Mouse (Mus musculus): Measurements from ENCODE around the gene Zfyve26. TPM values are rescaled to one million over a fixed set of nuclear protein-coding genes. Genes with fewer than 3 reads are reported as not detected.

Gene Zfyve26
- 4.6 and 9.0 TPM in 2 replicates for polyA plus RNA-seq (2012)

DNA sequence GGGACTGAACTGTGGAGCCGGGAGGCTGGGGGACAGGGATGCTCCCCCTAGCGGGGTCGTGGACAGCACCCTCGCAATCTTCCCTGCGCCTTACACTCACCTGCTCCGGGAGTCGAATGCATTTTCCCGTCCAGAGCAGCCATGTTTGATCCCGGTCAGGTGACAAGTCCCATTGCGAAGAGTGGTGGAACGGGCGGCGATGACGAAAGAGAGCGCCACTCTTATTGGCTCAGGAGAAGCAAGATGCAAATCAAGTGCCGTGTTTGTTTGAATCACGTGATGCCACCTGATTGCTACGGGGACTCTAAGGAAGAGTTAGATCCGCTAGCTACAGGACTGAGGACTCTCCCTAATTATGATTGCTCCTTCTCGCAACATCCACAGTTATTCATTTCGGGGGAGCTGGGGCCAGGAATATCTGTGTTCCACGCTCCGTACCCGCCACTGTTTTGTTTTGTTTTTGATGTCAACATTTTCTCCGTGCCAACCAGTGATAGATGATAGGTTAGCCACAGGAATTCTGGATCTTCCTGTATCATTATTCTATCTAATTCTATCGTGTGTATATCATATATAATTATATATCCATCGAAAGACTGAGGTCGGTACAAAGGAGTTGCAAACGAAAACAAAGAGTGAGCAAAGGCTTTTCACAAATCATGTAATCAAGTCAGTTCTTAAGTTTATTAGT is at the start of gene Zfyve26:
Gene Zfyve26, minus strand, starts transcription at position 179 of the 691 bp plus-strand sequence.
- no peak for TF ChIP-seq GATA1 (IDR thresholded peaks at IDR 0.05; ENCODE audit: low read length)

DNA sequence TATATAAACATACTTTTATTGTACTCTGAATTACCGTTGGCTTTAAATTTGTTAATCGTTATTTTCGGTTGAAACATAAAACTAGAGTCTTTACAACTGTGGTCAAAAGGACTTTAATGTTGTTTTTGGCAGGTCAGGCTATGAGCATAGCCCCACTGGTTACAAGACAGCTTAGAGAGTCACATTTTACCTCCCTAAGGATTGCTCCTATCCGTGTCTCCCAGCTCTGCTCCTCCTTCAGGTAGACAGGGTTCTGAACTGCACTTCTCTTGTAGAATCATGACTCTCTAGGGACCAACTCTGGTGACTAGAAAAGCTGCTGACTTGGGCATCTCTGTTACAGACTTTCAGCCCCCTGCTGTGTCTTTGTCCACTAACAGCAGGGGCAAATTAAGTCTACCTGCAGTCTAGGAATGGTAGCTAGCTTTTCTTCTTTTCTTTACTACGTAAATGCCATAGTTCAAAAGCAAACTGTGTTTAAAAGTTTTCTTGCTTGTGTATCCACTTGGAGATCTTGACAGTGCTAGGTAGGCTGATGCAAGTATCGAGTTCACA is 45.3 kb upstream of the Zfyve26 start:
- no peak for TF ChIP-seq GATA1 (IDR thresholded peaks at IDR 0.05; ENCODE audit: low read length)

DNA sequence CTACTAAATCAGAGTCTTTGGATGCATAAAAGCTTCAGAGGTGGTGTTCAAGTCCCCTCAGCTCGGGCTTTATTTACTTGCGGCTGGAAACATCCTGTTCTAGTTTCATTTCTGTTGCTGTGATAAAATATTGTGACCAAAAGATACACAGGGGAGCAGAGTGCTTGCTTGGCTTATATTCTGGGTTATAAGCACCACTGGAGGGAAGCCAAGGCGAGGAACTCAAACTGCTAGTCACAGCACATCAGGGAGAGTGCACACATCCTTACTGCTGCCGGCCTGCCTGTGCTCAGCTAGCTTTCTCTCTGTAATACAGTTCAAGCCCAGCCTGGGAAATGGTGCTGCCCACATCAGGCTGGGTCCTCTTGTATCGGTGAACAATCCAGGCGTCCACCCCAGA is 44.4 kb upstream of the Zfyve26 start:
- no peak for TF ChIP-seq GATA1 (IDR thresholded peaks at IDR 0.05; ENCODE audit: low read length)

DNA sequence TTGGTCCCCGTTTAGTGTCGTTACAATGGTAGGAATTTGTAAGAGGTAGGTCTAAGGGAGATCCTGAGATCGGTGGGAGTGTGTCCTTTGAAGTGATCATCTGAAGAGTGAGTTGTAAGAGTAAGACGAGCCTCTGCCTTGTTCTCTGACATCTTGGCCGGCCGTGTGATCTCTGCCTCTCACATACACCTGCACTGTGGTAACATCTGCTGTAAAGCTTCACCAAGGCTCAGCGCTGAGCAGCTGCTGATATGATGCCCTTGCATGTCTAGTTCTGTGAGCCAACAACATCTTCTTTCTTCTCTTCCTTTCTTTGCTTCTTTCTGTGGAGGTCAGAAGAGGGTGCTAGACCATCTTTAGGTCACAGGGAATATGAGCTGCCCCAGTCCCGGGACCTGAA is 42.7 kb upstream of the Zfyve26 start:
- no peak for TF ChIP-seq GATA1 (IDR thresholded peaks at IDR 0.05; ENCODE audit: low read length)

DNA sequence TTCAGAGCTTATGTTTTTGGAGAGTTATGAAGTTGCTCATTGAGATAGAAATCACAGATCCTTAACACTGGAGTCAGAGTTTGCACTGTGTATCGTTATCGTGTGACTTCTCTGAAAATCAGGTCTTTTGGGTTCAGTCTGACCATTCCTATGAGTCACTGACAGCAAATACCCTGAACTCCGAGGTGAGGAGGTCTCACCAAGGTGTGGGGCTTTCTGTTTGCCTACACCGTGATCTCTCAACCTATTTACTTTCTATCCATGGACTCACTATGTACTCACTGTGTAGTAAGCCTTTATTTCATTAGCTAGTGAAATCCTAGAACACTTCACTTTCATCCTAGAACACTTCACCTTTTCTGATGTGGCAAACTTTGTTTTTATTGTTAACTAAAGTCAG is 35.6 kb upstream of the Zfyve26 start:
- no peak for TF ChIP-seq GATA1 (IDR thresholded peaks at IDR 0.05; ENCODE audit: low read length)

DNA sequence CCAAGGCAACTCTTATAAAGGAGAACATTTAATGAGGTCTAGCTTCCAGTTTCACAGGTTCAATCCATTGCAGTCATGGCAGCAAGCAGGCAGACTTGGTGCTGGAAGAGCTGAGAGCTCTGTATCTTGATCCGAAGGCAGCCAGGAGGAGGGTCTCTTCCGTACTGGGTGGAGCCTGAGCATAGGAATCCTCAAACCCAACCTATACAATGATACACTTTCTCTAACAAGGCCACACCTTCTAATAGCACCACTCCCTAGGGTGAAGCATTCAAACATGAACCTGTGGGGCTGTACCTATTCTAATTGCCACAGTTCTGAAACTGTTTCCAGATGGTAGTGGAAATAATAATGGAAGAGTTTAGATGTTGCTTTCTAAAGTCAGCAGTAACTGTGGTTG is 34.5 kb upstream of the Zfyve26 start:
- TF ChIP-seq GATA1 (IDR thresholded peaks at IDR 0.05; ENCODE audit: low read length): no peak

DNA sequence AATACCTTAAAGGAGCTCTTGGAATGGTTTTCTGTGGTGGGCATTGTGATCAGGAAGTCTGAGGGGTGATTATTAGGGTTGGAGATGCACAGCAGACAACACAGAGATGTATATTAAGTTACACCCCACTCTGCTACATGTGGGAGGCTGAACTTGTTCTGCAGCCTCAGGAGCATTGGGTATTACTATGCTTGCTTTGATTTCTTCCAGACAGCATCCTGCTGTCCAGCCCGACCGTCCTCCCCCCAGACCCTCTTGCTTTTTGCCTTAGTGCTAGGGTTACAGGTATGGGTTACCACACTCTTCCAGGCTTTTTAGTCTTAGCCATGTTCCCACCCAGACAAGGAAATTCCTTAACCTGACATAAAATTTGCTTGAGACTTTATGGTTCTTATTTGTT is 31.8 kb upstream of the Zfyve26 start:
- TF ChIP-seq GATA1 (IDR thresholded peaks at IDR 0.05; ENCODE audit: low read length): no peak

DNA sequence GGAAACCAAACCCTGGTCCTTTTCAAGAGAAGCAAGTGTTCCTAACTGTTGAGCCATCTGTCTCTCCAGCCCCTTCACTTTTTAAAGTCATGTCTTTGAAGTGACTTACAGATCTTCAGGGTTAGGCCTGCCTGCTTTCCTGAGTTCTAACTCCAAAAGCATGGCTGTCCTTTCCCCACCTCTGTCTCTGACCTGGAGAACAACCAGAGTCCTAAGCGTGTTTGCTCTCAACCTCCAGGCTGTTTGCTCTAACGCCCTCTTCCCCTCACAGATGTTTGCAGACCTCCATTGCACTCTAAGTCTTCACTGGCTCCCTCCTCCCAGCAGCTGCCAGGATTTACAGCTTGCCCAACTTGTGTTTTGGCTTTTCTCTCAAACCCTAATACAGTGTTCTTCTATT is 30.6 kb upstream of the Zfyve26 start:
- no peak for TF ChIP-seq GATA1 (IDR thresholded peaks at IDR 0.05; ENCODE audit: low read length)

DNA sequence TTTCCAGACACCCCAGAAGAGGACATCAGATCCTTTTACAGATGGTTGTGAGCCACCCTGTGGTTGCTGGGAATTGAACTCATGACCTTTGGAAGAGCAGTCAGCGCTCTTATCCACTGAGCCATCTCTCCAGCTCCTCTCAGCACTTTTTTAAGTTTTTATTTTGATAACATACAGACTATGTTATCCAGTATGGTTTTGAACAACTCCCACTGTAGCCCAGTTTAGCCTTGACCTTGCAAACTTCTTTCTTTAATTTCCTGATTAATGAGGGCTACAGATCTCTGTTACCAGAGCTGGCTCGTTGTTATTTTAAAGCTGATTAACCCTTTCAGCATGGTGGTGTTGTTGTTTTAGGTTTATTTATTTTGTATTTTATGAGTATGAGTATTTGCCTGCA is 30.1 kb upstream of the Zfyve26 start:
- TF ChIP-seq GATA1 (IDR thresholded peaks at IDR 0.05; ENCODE audit: low read length): no peak

DNA sequence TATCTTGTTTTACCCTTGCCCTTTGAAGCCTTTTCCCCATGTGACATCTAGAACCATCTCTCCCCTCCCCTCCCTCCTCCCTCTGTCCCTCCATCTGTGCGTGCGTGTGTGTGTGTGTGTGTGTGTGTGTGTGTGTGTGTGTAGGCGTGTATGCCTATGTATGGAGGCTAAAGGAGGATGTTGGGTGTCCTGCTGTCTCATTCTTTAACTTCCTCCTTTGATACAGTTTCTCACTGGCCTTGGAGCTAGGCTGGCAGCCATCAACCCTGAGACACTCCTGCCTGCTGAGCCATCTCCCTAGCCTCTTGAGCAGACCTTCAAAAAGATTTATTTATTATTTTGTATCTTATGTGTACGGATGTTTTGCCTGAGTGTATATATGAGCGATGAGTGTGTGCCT is 24.8 kb upstream of the Zfyve26 start:
- TF ChIP-seq GATA1 (IDR thresholded peaks at IDR 0.05; ENCODE audit: low read length): no peak

DNA sequence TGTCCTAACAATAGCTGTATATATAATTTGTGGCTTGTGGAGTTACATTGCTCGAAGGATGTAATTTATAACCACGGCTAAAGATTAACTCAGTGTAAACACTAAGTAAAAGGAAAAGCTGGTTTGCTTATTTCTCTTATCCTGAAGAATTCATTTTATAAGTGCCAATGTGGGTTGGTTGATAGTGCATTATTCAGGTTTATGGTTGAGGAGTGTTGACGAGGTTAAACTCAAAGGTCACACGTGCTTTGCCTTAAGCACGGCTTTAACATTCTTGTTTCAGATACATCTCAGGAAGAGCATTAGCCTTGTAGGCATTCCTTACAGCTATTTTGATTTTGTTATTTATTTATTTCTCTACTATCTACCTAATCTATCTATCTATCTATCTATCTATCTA is 21.2 kb upstream of the Zfyve26 start:
- no peak for TF ChIP-seq GATA1 (IDR thresholded peaks at IDR 0.05; ENCODE audit: low read length)

DNA sequence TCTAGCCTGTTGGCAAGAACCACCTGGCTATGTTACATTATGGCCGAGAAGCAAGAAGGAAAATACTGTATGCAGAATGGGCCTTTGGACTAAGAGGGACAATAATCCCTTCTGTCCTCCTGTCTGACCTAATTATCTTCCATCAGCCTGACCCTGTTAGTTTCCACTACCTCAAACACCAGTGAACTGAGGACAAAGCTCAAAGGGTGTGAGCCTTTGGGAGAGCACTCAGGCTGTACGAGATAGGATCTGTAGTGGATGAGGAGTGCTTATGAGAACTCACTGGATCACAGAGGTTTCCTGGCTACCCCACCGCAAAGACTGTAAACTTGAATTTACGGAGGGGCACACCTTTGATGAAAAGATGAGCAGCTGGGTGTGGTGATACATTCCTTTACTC is 17.6 kb upstream of the Zfyve26 start:
- no peak for TF ChIP-seq GATA1 (IDR thresholded peaks at IDR 0.05; ENCODE audit: low read length)

DNA sequence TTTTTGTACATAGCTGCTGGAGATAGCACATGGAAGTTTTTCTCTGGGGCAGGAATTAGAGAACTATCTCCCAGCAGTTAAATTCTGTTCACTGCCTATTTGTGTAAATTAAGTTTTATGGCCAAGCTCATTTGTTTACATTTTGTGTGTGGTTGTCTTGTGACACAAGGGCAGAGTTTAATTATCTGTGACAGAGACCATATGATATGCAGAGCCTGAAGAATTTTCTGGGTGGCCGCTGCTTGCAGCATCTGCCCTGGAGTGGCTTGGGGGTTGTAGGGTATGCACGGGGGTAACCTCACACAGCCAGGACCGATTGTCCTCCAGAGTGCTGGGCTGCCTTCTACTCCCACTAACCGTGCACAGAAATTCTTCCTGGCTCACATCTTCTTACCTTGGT is 9.9 kb upstream of the Zfyve26 start:
- TF ChIP-seq GATA1 (IDR thresholded peaks at IDR 0.05; ENCODE audit: low read length): no peak

DNA sequence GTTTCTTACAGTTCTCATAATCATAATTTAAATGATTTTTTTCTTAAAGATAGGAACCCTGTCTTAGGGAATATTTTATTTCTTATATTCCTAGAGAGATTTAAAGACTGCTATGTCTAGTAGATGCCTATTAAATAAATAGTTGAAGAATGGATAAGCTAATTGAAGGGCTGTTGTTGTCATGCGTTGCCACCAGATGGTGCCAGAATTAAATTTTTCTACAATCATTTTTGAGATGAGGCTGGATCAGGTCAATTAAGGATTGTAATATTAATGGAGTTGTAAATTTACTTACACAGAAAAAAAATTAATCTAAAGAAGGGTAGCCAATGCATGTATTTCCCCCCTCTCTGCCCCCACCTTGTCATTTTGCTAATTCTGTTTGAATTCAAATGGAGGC is 9.0 kb upstream of the Zfyve26 start:
- TF ChIP-seq GATA1 (IDR thresholded peaks at IDR 0.05; ENCODE audit: low read length): no peak

DNA sequence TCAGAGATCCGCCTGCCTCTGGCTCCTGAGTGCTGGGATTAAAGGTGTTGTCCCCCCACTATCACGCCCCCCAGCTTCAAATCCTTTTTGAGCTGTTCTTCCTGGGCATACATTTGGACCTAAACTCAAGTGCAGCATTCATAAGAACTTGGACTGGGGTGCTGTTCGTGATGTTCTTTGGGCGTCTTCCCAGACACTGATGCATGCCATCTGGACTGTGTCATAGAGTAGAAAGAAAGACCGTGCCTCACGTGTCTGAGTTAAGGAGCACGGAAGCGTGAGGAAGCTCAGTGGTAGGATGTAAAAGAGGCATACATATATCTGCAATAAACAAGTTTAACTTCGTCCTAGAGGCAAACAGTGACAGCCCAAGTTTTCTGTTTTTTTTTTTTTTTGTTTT is 5.7 kb upstream of the Zfyve26 start:
- TF ChIP-seq GATA1 (IDR thresholded peaks at IDR 0.05; ENCODE audit: low read length): no peak

DNA sequence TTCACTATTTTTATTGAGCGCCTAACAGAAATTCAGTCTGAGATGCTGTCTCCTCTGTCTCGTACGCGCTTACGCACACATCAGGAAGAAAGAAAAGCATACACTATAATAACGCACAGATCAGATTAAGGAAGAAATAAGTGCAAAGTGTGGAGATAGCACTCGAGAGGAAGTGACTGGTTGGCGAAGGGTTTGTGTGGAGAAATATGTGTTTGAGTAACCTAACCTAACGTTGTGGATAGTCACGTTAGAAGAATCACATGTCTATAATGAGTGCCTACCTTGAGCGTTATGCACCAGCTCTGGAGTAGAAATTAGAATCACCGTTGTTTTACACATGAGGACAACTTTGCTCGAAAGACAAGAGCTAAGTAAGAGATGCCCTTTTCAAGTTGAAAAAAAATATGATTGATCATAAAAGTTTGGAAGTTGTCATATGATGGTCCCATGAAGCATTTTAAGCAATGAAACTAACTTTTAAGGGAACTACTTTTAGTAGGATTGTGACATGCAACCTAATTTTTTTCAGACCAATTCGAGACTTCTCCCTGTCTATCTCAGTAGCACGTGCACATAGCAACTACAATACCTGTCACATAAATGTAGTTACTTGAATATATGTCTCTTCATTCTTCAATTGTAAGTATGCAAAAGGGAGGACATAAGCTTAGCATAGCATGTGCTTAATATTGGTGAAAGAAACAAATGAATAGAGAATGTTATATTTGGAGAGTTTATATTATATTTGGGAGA is 2.0 kb upstream of the Zfyve26 start:
- no peak for TF ChIP-seq GATA1 (IDR thresholded peaks at IDR 0.05; ENCODE audit: low read length)

DNA sequence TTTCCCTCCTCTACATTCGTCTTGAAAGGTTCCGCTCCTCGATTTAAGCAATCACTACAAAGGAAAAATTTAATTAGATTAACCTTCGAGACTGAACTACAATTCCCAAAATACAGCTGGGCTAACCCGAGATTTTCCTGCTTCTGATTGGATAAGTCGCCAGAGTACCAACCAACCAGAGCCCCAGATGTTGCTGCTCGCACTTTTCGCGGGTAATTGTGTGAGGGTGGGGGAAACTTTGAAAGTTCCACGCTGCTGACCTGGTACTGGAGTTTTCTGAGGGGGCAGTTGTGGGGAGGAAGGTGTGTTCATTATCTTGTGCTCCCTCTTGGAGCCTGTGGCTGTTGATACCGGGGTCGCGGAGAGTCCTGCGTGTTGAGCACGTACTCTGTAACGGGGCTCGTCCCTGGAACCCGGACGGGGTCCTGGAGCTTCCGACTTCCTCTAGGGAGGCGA is 1.0 kb upstream of the Zfyve26 start, which contains the start of gene Rad51b:
Gene Rad51b, plus strand, starts transcription at position 162 of the 456 bp plus-strand sequence.
- no peak for TF ChIP-seq GATA1 (IDR thresholded peaks at IDR 0.05; ENCODE audit: low read length)
